Mouse (Mus musculus) kidney, postnatal 0 days (tissue): ENCODE measurements at regions not wholly inside any gene's neighbourhood (a gene's known extent, or its start where the extent isn't known, plus 50 kb on each side); places are given as distances from the start of the nearest gene placed in this dataset.
A peak's percentile ranks its signal among the peaks of the same experiment; 100 is the strongest.

ENCODE experiments used
- ATAC-seq: fragments of 200-750 bp; cut with Nextera tagmentation; replicated peaks from 2 replicates; pipeline ENCODE4 v1.8.0; 2017; ENCODE audit warnings: low read depth, moderate number of reproducible peaks, moderate TSS enrichment, moderate library complexity; ENCODE audit not compliant: low FRiP score
- DNase-seq: peaks from one replicate; pipeline ENCODE4 v3.0.0-alpha.2; 2016; ENCODE audit warnings: low spot score
- H3K27ac ChIP-seq: fragments of 300-500 bp; sonication (generic); 2 replicates; pipeline ENCODE4 v1.5.1; 2014; ENCODE audit warnings: mild to moderate bottlenecking
- H3K27me3 ChIP-seq: fragments of 300-500 bp; sonication (generic); 2 replicates; pipeline ENCODE4 v1.6.1; 2014; ENCODE audit warnings: low read length, mixed read lengths; ENCODE audit not compliant: insufficient read depth
- H3K36me3 ChIP-seq: fragments of 300-500 bp; sonication (generic); 2 replicates; pipeline ENCODE4 v1.6.1; 2014; ENCODE audit warnings: low read length, mixed read lengths; ENCODE audit not compliant: insufficient read depth
- H3K4me1 ChIP-seq: fragments of 300-500 bp; sonication (generic); replicated peaks from 2 replicates; pipeline ENCODE4 v1.6.1; 2014; ENCODE audit warnings: antibody characterized with exemption, low read length, mixed read lengths; ENCODE audit not compliant: insufficient read depth
- H3K4me2 ChIP-seq: fragments of 300-500 bp; sonication (generic); 2 replicates; pipeline ENCODE4 v1.6.1; 2014; ENCODE audit warnings: mild to moderate bottlenecking, low read length, moderate library complexity, mixed read lengths
- H3K4me3 ChIP-seq: fragments of 300-500 bp; sonication (generic); replicated peaks from 2 replicates; pipeline ENCODE4 v1.5.1; 2014; ENCODE audit warnings: low read depth, low read length
- H3K9ac ChIP-seq: fragments of 300-500 bp; sonication (generic); 2 replicates; pipeline ENCODE4 v1.6.1; 2014; ENCODE audit warnings: low read depth, low read length
- H3K9me3 ChIP-seq: fragments of 300-500 bp; sonication (generic); replicated peaks from 2 replicates; pipeline ENCODE4 v1.6.1; 2016; ENCODE audit warnings: low read length, inconsistent platforms, mixed read lengths
- CTCF ChIP-seq: IDR thresholded peaks from 2 replicates; pipeline ENCODE4 v1.5.1; 2016; ENCODE audit warnings: antibody characterized with exemption, low read depth, mild to moderate bottlenecking, moderate library complexity
- WGBS: fragments of 180-500 bp; shearing (Covaris S2); extraction: QIAGEN DNeasy Blood & Tissue Kit; methylation state at CpG from one replicate; pipeline ENCODE4 v1.1.7; 2014; 5-methylcytosine and 5-hydroxymethylcytosine counted together

DNA sequence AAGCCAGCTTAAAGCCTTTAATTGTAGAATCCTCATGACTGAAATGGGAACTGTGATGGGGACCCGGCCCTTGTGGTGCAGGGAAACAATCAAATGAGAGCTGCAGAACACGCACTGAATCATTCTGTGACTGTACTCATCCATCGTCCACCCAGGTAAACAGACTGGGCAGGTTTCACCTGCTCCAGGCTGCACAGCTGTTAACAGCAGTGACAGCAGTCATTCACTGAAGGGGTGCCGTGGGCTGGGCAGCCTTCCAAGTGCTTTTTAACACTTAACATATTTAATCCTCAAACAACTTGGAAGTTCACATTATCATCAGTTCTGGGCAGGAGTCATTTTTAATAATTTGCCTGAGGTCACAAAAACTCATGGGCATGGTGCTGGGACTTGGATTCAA, 208.2 kb downstream of the Foxa2 start:
- no peak for TF ChIP-seq CTCF
- 77% methylated on average over 4 of the region's 4 CpGs for WGBS
- H3K4me3 ChIP-seq = no peak overlapping the region
- no peaks in the 10 kb centered on the region for H3K27me3 ChIP-seq
- H3K27ac ChIP-seq = no peak overlapping the region
- H3K36me3 ChIP-seq = no peaks in the 10 kb centered on the region
- DNase-seq (no peak), ATAC-seq (no peak)
- H3K4me1 ChIP-seq = no peaks in the 10 kb centered on the region
- H3K9me3 ChIP-seq = no peaks in the 10 kb centered on the region
- no peak overlapping the region for H3K4me2 ChIP-seq
- H3K9ac ChIP-seq = no peak overlapping the region

DNA sequence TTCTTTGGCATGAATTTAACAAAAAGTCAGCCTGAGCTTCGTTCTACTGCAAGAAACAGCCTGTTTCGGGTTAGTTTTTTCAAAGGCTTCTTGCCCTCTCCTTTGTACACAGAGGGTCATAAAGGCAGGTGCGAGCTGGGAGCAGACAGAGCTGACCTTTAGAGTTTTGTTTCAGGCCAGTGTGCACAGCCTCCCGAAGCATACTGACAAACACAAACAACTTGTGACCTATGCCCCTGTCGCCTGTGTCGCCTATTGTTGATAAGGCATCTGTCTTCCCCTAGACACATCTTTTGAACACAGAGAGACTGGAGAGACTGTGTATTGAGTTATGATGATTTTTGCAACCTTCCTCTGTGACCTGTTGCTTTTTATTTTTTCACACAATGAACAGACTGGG, 216.2 kb downstream of the Foxa2 start:
- H3K27ac ChIP-seq = no peak overlapping the region
- WGBS = 18% methylated on average over 6 of the region's 6 CpGs
- H3K4me1 ChIP-seq = no peaks in the 10 kb centered on the region
- ATAC-seq (no peak), DNase-seq (no peak)
- TF ChIP-seq CTCF = no peak
- H3K36me3 ChIP-seq = no peaks in the 10 kb centered on the region
- H3K4me2 ChIP-seq = no peak overlapping the region
- no peak overlapping the region for H3K9ac ChIP-seq
- H3K9me3 ChIP-seq = no peaks in the 10 kb centered on the region
- H3K4me3 ChIP-seq = no peak overlapping the region
- H3K27me3 ChIP-seq = no peaks in the 10 kb centered on the region

DNA sequence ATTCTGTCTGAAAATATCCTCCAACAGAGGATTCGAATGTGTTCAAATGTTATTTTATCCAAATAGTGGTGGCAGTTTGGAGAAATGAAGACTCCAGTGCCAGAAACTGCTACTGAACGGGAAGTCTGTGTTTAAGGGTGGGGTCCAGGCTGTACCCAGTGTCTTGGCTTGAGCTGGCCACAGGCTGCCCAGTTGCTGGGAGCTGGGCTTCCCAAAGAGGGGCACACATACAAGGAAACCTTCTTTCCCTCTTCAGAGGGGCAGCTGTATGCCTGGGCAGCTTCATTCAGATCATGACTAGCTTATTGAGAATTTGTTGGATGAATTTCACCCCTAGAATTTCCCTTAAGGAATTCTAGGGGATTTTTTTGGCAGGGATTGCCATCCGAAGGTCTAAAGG, 229.8 kb downstream of the Foxa2 start:
- Histone ChIP-seq H3K4me2 (no peak overlapping the region), H3K36me3 (no peaks in the 10 kb centered on the region), H3K4me3 (no peak overlapping the region), H3K27ac (no peak overlapping the region), H3K4me1 (no peaks in the 10 kb centered on the region), H3K27me3 (no peaks in the 10 kb centered on the region), H3K9me3 (no peaks in the 10 kb centered on the region), H3K9ac (no peak overlapping the region)
- DNase-seq = no peak
- 78% methylated on average over 3 of the region's 3 CpGs for WGBS
- TF ChIP-seq CTCF = no peak
- ATAC-seq = no peak

DNA sequence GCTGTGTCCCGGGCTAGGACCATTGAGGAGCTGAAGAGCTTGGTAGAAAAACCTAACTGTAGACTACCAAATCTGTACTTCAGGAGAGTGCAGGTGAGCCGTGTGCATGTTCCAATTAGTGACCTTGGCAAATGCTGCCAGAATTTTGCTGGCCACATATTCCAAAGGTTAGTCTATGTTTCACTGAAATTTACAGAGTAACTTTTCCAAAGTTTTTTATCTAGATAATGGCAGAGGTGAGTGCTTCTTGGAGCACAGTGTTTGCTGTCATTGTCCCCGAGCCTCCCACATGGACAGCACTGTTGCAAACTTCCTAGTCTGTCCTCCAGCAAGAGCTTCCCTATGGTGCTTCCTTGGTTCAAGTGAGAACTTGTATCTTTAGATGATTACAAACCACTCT, 232.5 kb downstream of the Foxa2 start:
- H3K9ac ChIP-seq = no peak overlapping the region
- no peaks in the 10 kb centered on the region for H3K4me1 ChIP-seq
- ATAC-seq (no peak), DNase-seq (no peak)
- no peaks in the 10 kb centered on the region for H3K36me3 ChIP-seq
- no peak for TF ChIP-seq CTCF
- H3K27ac ChIP-seq = no peak overlapping the region
- WGBS = 79% methylated on average over 3 of the region's 3 CpGs
- H3K4me3 ChIP-seq = no peak overlapping the region
- no peak overlapping the region for H3K4me2 ChIP-seq
- H3K27me3 ChIP-seq = no peaks in the 10 kb centered on the region
- no peaks in the 10 kb centered on the region for H3K9me3 ChIP-seq

DNA sequence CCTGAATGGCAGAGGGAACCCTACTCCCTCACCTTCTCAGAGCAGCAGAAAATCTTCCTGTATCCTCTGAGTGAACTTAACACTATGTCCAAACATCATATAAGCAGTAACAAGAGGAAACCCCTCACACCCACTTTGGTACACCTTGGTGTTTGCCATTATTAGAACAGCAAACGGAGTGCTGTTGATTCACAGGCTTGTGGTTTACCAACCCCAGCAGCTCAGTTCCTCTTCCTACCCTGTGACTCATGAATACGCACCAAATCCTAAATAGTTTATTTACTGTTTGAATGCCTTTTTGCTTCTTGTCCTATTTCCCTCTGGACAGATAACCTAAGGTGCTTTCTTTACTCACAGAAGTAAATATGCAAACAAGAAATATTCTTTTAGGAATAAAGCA, 233.3 kb downstream of the Foxa2 start:
- no peaks in the 10 kb centered on the region for H3K4me1 ChIP-seq
- no peak overlapping the region for H3K4me3 ChIP-seq
- H3K9me3 ChIP-seq = no peaks in the 10 kb centered on the region
- ATAC-seq (no peak), DNase-seq (no peak)
- no peaks in the 10 kb centered on the region for H3K36me3 ChIP-seq
- H3K4me2 ChIP-seq = no peak overlapping the region
- TF ChIP-seq CTCF = no peak
- H3K27ac ChIP-seq = no peak overlapping the region
- WGBS = 85% methylated on average over 2 of the region's 2 CpGs
- no peaks in the 10 kb centered on the region for H3K27me3 ChIP-seq
- H3K9ac ChIP-seq = no peak overlapping the region

DNA sequence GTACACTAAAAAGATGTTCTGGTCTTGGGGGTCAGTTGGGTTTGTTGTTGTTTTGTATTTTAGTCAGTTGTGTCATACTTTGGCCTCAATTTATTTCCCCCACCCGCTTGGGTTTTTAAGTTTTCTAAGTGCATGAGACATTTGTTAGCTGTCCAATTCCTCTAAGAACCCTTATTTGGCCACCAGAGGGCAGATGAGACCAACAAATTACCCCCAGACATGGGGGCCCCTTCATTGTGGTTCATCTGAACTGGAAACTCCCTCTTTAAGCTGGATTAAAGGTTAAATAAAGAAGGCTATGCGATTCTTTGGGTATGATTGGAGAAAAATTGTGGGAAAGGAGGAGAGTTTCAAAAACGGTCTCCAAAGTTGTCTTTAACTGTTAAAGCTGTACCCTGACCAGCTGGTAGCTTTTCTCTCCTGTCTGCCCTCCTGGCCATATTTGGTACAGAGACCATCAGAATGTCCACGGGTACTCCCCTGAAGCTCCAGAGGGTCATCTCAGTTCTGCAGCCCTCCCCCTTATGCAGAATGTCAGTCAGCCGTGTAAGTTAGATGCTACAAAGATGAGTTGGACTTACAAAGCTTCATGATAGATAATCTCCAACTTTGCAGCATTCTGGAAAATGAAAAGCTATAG, 238.6 kb downstream of the Foxa2 start:
- H3K9me3 ChIP-seq = no peaks in the 10 kb centered on the region
- peak; percentile 85 for TF ChIP-seq CTCF
- H3K27ac ChIP-seq = no peak overlapping the region
- no peak overlapping the region for H3K9ac ChIP-seq
- H3K4me2 ChIP-seq = no peak overlapping the region
- H3K36me3 ChIP-seq = no peaks in the 10 kb centered on the region
- no peaks in the 10 kb centered on the region for H3K4me1 ChIP-seq
- ATAC-seq = no peak
- no peaks in the 10 kb centered on the region; the same call in none of the 2 replicates for H3K27me3 ChIP-seq
- peak; percentile 73 for DNase-seq
- WGBS = 37% methylated on average over 5 of the region's 5 CpGs
- no peak overlapping the region for H3K4me3 ChIP-seq

DNA sequence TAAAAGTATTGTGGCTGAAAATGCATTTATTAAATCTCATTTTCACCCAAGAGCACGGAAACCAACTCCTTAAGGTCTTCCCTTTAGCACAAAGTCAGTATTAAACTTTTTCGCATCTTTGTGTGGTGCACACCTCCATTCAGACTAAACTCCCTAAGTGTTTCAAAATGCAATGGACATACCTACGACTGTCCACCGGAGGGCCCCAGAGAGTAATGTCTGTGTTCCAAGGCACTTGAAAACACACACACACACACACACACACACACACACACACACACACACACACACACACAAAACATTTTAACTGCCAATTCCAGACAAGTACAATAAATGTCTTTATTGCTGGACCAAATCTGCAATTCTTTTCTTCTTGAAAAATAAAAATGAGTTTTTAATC, 243.7 kb downstream of the Foxa2 start:
- Histone ChIP-seq H3K9me3 (no peaks in the 10 kb centered on the region), H3K27me3 (no peaks in the 10 kb centered on the region; the same call in none of the 2 replicates), H3K4me1 (no peaks in the 10 kb centered on the region), H3K4me2 (no peak overlapping the region), H3K27ac (no peak overlapping the region), H3K9ac (no peak overlapping the region), H3K4me3 (no peak overlapping the region), H3K36me3 (no peaks in the 10 kb centered on the region)
- 42% methylated on average over 4 of the region's 4 CpGs for WGBS
- DNase-seq (peak; percentile 35), ATAC-seq (no peak)
- peak; percentile 55 for TF ChIP-seq CTCF
